Mouse (Mus musculus) limb, embryonic 14.5 days (tissue): ENCODE measurements at regions not wholly inside any gene's neighbourhood (a gene's known extent, or its start where the extent isn't known, plus 50 kb on each side); places are given as distances from the start of the nearest gene placed in this dataset.
A peak's percentile ranks its signal among the peaks of the same experiment; 100 is the strongest.

Experiments used
- ATAC-seq: fragments of 200-750 bp; cut with Nextera tagmentation; 2 replicates; pipeline ENCODE4 v1.8.0; 2017; ENCODE audit warnings: low read depth, moderate number of reproducible peaks, moderate TSS enrichment; ENCODE audit not compliant: low FRiP score
- DNase-seq: peaks from one replicate; pipeline ENCODE4 v3.0.0-alpha.2; 2015; ENCODE audit warnings: low spot score
- H3K27ac ChIP-seq: fragments of 300-500 bp; sonication (generic); replicated peaks from 2 replicates; pipeline ENCODE4 v1.5.1; 2014; ENCODE audit warnings: low read depth, mild to moderate bottlenecking, low read length, moderate library complexity, mixed read lengths
- H3K27me3 ChIP-seq: fragments of 300-500 bp; sonication (generic); 2 replicates; pipeline ENCODE4 v1.6.1; 2014; ENCODE audit warnings: low read length, mixed read lengths; ENCODE audit not compliant: control insufficient read depth, insufficient read depth
- H3K36me3 ChIP-seq: fragments of 300-500 bp; sonication (generic); 2 replicates; pipeline ENCODE4 v1.6.1; 2014; ENCODE audit warnings: mild to moderate bottlenecking, low read length, moderate library complexity, mixed read lengths; ENCODE audit not compliant: control insufficient read depth, insufficient read depth
- H3K4me1 ChIP-seq: fragments of 300-500 bp; sonication (generic); 2 replicates; pipeline ENCODE4 v1.6.1; 2014; ENCODE audit warnings: antibody characterized with exemption, low read length, mixed read lengths; ENCODE audit not compliant: control insufficient read depth, insufficient read depth
- H3K4me2 ChIP-seq: fragments of 300-500 bp; sonication (generic); replicated peaks from 2 replicates; pipeline ENCODE4 v1.6.1; 2014; ENCODE audit warnings: low read depth, mild to moderate bottlenecking, low read length, moderate library complexity; ENCODE audit not compliant: severe bottlenecking
- H3K4me3 ChIP-seq: fragments of 300-500 bp; sonication (generic); replicated peaks from 2 replicates; pipeline ENCODE4 v1.5.1; 2014; ENCODE audit warnings: low read length
- H3K9ac ChIP-seq: fragments of 300-500 bp; sonication (generic); 2 replicates; pipeline ENCODE4 v1.6.1; 2014; ENCODE audit warnings: mild to moderate bottlenecking, low read depth, low read length, moderate library complexity; ENCODE audit not compliant: severe bottlenecking
- H3K9me3 ChIP-seq: fragments of 300-500 bp; sonication (generic); 2 replicates; pipeline ENCODE4 v1.6.1; 2016; ENCODE audit warnings: low read length; ENCODE audit not compliant: control insufficient read depth
- POLR2A ChIP-seq: fragments of 200-500 bp; IDR thresholded peaks from 2 replicates; pipeline ENCODE4 v1.8.0; 2012; ENCODE audit warnings: inconsistent platforms, mild to moderate bottlenecking, moderate library complexity, borderline replicate concordance; ENCODE audit not compliant: insufficient read depth, insufficient read length; ENCODE audit errors: extremely low read depth
- WGBS: fragments of 180-500 bp; shearing (Covaris S2); extraction: QIAGEN DNeasy Blood & Tissue Kit; methylation state at CpG from one replicate; pipeline ENCODE4 v1.1.7; 2014; 5-methylcytosine and 5-hydroxymethylcytosine counted together

GRCm38 (mm10) chr1:146185444-146185843 is 309.1 kb upstream of the Brinp3 start:
- WGBS: 97% methylated on average over 2 of the region's 2 CpGs

GRCm38 (mm10) chr1:146211646-146212045 is 282.9 kb upstream of the Brinp3 start:
- no peak for TF ChIP-seq POLR2A
- Histone ChIP-seq H3K9me3 (no peaks in the 10 kb centered on the region), H3K9ac (no peak overlapping the region), H3K27ac (no peak overlapping the region), H3K36me3 (no peaks in the 10 kb centered on the region), H3K27me3 (no peaks in the 10 kb centered on the region), H3K4me1 (no peaks in the 10 kb centered on the region), H3K4me2 (no peak overlapping the region), H3K4me3 (no peak overlapping the region)
- 74% methylated on average over 1 of the region's 1 CpGs for WGBS
- peak; percentile 89 for DNase-seq
- ATAC-seq: no peak

More at GRCm38 (mm10) chr1:146185444-146185843, 309.1 kb upstream of the Brinp3 start:
- no peak for ATAC-seq
- Histone ChIP-seq H3K4me1 (no peaks in the 10 kb centered on the region), H3K36me3 (no peaks in the 10 kb centered on the region), H3K4me2 (no peak overlapping the region), H3K9me3 (no peaks in the 10 kb centered on the region), H3K9ac (no peak overlapping the region), H3K4me3 (no peak overlapping the region), H3K27ac (no peak overlapping the region), H3K27me3 (no peaks in the 10 kb centered on the region)
- TF ChIP-seq POLR2A: no peak
- no peak for DNase-seq

GRCm38 (mm10) chr1:146231487-146232466 is 262.8 kb upstream of the Brinp3 start:
- H3K27ac ChIP-seq: no peak overlapping the region
- no peaks in the 10 kb centered on the region for H3K27me3 ChIP-seq
- no peak overlapping the region for H3K9ac ChIP-seq
- H3K4me1 ChIP-seq: no peaks in the 10 kb centered on the region
- WGBS: 85% methylated on average over 7 of the region's 7 CpGs
- H3K4me2 ChIP-seq: no peak overlapping the region
- no peak for DNase-seq
- no peaks in the 10 kb centered on the region for H3K9me3 ChIP-seq
- no peak for ATAC-seq
- H3K36me3 ChIP-seq: no peaks in the 10 kb centered on the region
- no peak overlapping the region for H3K4me3 ChIP-seq
- TF ChIP-seq POLR2A: no peak

GRCm38 (mm10) chr1:146260400-146260799 is 234.2 kb upstream of the Brinp3 start:
- no peak for ATAC-seq
- no peak for TF ChIP-seq POLR2A

GRCm38 (mm10) chr1:146299031-146299430 is 195.5 kb upstream of the Brinp3 start:
- Histone ChIP-seq H3K4me1 (no peaks in the 10 kb centered on the region), H3K27me3 (no peaks in the 10 kb centered on the region), H3K27ac (no peak overlapping the region), H3K9ac (no peak overlapping the region), H3K4me3 (no peak overlapping the region), H3K36me3 (no peaks in the 10 kb centered on the region), H3K4me2 (no peak overlapping the region), H3K9me3 (no peaks in the 10 kb centered on the region)
- 84% methylated on average over 4 of the region's 4 CpGs for WGBS
- no peak for TF ChIP-seq POLR2A
- DNase-seq: no peak
- no peak for ATAC-seq

More at GRCm38 (mm10) chr1:146260400-146260799, 234.2 kb upstream of the Brinp3 start:
- Histone ChIP-seq H3K4me3 (no peak overlapping the region), H3K4me1 (no peaks in the 10 kb centered on the region), H3K27me3 (no peaks in the 10 kb centered on the region), H3K9ac (no peak overlapping the region), H3K9me3 (no peaks in the 10 kb centered on the region), H3K36me3 (no peaks in the 10 kb centered on the region), H3K4me2 (no peak overlapping the region), H3K27ac (no peak overlapping the region)
- no peak for DNase-seq
